In genomic region chr15:101260874-101261622, GRCm38 (mm10) we compare ENCODE assay signal across 8 mouse cellular contexts. TPM values are rescaled to one million over a fixed set of nuclear protein-coding genes. Genes with fewer than 3 reads are reported as not detected.
DNase-seq lines count a peak whose midpoint lies in the region; ATAC-seq and TF ChIP-seq lines count a peak whose summit lies in the region.

No protein-coding gene starts in this region.

- no peaks in the 10 kb centered on the region for H3K36me3 ChIP-seq in lung, embryonic 15.5 days
- no peaks in the 10 kb centered on the region; the same call in 1 of the 2 replicates for H3K36me3 ChIP-seq in embryonic facial prominence, embryonic 14.5 days (ENCODE audit: control insufficient read depth, insufficient read depth, low read length)

- no peak overlapping the region for H3K9ac ChIP-seq in lung, embryonic 15.5 days
- H3K9ac ChIP-seq in embryonic facial prominence, embryonic 14.5 days (ENCODE audit: low read depth, low read length) = peak overlapping the region; percentile 49

- TF ChIP-seq POLR2A in cerebellum, adult 2 months (IDR thresholded peaks at IDR 0.05; ENCODE audit: borderline replicate concordance, insufficient read depth, low read length) = no peak

- H3K27ac ChIP-seq in lung, embryonic 15.5 days = peak overlapping the region; percentile 85
- peak overlapping the region; percentile 92 for H3K27ac ChIP-seq in embryonic facial prominence, embryonic 14.5 days (replicated peaks; ENCODE audit: low read depth, low read length)
- H3K27ac ChIP-seq in cerebellum, adult 2 months (ENCODE audit: insufficient read depth, low read length) = no peak overlapping the region

- no peak overlapping the region for H3K4me3 ChIP-seq in lung, embryonic 15.5 days
- H3K4me3 ChIP-seq in embryonic facial prominence, embryonic 14.5 days (ENCODE audit: low read depth, low read length) = no peak overlapping the region
- H3K4me3 ChIP-seq in cerebellum, adult 2 months (replicated peaks; ENCODE audit: insufficient read depth, low read depth, low read length) = no peak overlapping the region

- no peaks in the 10 kb centered on the region for H3K9me3 ChIP-seq in lung, embryonic 15.5 days
- H3K9me3 ChIP-seq in embryonic facial prominence, embryonic 14.5 days (ENCODE audit: control insufficient read depth, low read length) = no peaks in the 10 kb centered on the region

- H3K4me1 ChIP-seq in lung, embryonic 15.5 days = peaks cover 41% of the 10 kb centered on the region
- peaks cover 24% of the 10 kb centered on the region for H3K4me1 ChIP-seq in embryonic facial prominence, embryonic 14.5 days (ENCODE audit: control insufficient read depth, insufficient read depth, low read length)
- peaks cover 23% of the 10 kb centered on the region for H3K4me1 ChIP-seq in cerebellum, adult 2 months (ENCODE audit: control insufficient read depth, insufficient read depth, low read length)

- H3K4me2 ChIP-seq in lung, embryonic 15.5 days = no peak overlapping the region
- peak overlapping the region; percentile 31 for H3K4me2 ChIP-seq in embryonic facial prominence, embryonic 14.5 days (ENCODE audit: low read depth, low read length)

- no peaks in the 10 kb centered on the region for H3K27me3 ChIP-seq in lung, embryonic 15.5 days
- H3K27me3 ChIP-seq in embryonic facial prominence, embryonic 14.5 days (replicated peaks; ENCODE audit: control insufficient read depth, insufficient read depth, low read length) = no peaks in the 10 kb centered on the region
- no peaks in the 10 kb centered on the region for H3K27me3 ChIP-seq in cerebellum, adult 2 months (ENCODE audit: control insufficient read depth, insufficient read depth, low read length)

- ATAC-seq in lung, embryonic 15.5 days (ENCODE audit: borderline replicate concordance, extremely low read depth, low FRiP score, low TSS enrichment) = 0 out of 2 replicates have a peak, but pooled peaks have one; percentile 20
- ATAC-seq in embryonic facial prominence, embryonic 14.5 days (ENCODE audit: low read depth) = peak; percentile 17; the same call in 1 of the 2 replicates
- ATAC-seq in megakaryocyte-erythroid progenitor cell, adult 5-6 weeks (replicated peaks; ENCODE audit: low FRiP score, low TSS enrichment, poor library complexity, severe bottlenecking) = peak; percentile 47
- ATAC-seq in granulocyte monocyte progenitor cell, adult 5-6 weeks (replicated peaks; ENCODE audit: poor library complexity, severe bottlenecking) = no peak

- no peak for TF ChIP-seq CTCF in cerebellum, adult 2 months (IDR thresholded peaks at IDR 0.05; ENCODE audit: borderline replicate concordance, insufficient read depth, low read depth, low read length)

- DNase-seq in lung, postnatal 36 days = no peak
- peak; percentile 72 for DNase-seq in embryonic facial prominence, embryonic 14.5 days (ENCODE audit: low spot score)
- peak; percentile 64 for DNase-seq in heart, postnatal 4 days
- DNase-seq in right cerebral cortex, postnatal 10 days (ENCODE audit: low spot score in 2 of 2) = no peak
- DNase-seq in cerebellum, adult 2 months = no peak

- 38% methylated on average over 13 of the region's 13 CpGs for WGBS in lung, embryonic 15.5 days
- 38% methylated on average over 11 of the region's 13 CpGs for WGBS in embryonic facial prominence, embryonic 14.5 days
- WGBS in cerebellum, adult 2 months = 83% methylated on average over 13 of the region's 13 CpGs

RNA-seq across cellular contexts. Expression of gene Nr4a1, which starts 7.0 kb away (rescaled TPM):
- polyA plus RNA-seq in lung, embryonic 15.5 days (2015; fragmentation: Nextera tagmentation; extraction: Ambion mirVana) = 9.2 and 9.9 TPM in 2 replicates
- 11.5 and 12.4 TPM in 2 replicates for polyA plus RNA-seq in embryonic facial prominence, embryonic 14.5 days (2014; fragmentation: Nextera tagmentation; extraction: Ambion mirVana)
- total RNA-seq in heart, postnatal 4 days (2021) = 10 to 100 TPM; 48.1 to 49.6 TPM
- 0.66 and 3.2 TPM in 2 replicates for total RNA-seq in megakaryocyte-erythroid progenitor cell, adult 5-6 weeks (2014; fragmentation: Nextera tagmentation)
- total RNA-seq in megakaryocyte-erythroid progenitor cell, adult 5-6 weeks (2017) = 15.1 and 16.4 TPM in 2 replicates
- polyA plus RNA-seq in cerebellum, adult 2 months (2012; rRNA removed) = 13.1 and 16.4 TPM in 2 replicates
- total RNA-seq in granulocyte monocyte progenitor cell, adult 5-6 weeks (2014; fragmentation: Nextera tagmentation) = 1.4 and 4.0 TPM in 2 replicates
- 2.4 and 4.1 TPM in 2 replicates for total RNA-seq in granulocyte monocyte progenitor cell, adult 5-6 weeks (2017)

RNA-seq across cellular contexts. Expression of gene Atg101, which starts 23.0 kb away (rescaled TPM):
- polyA plus RNA-seq in lung, embryonic 15.5 days (2015; fragmentation: Nextera tagmentation; extraction: Ambion mirVana) = 74.5 and 76.8 TPM in 2 replicates
- polyA plus RNA-seq in embryonic facial prominence, embryonic 14.5 days (2014; fragmentation: Nextera tagmentation; extraction: Ambion mirVana) = 49.9 and 62.0 TPM in 2 replicates
- total RNA-seq in heart, postnatal 4 days (2021) = 10 to 100 TPM; 21.7 to 23.3 TPM
- total RNA-seq in megakaryocyte-erythroid progenitor cell, adult 5-6 weeks (2014; fragmentation: Nextera tagmentation) = 14.7 and 18.0 TPM in 2 replicates
- total RNA-seq in megakaryocyte-erythroid progenitor cell, adult 5-6 weeks (2017) = 31.7 and 42.1 TPM in 2 replicates
- polyA plus RNA-seq in cerebellum, adult 2 months (2012; rRNA removed) = 46.8 and 49.6 TPM in 2 replicates
- total RNA-seq in granulocyte monocyte progenitor cell, adult 5-6 weeks (2014; fragmentation: Nextera tagmentation) = 35.3 and 36.0 TPM in 2 replicates
- total RNA-seq in granulocyte monocyte progenitor cell, adult 5-6 weeks (2017) = 51.9 and 60.6 TPM in 2 replicates

RNA-seq across cellular contexts. Expression of gene 6030408B16Rik, which starts 32.0 kb away (rescaled TPM):
- 48.1 and 50.0 TPM in 2 replicates for polyA plus RNA-seq in lung, embryonic 15.5 days (2015; fragmentation: Nextera tagmentation; extraction: Ambion mirVana)
- 0.79 and 0.84 TPM in 2 replicates for polyA plus RNA-seq in embryonic facial prominence, embryonic 14.5 days (2014; fragmentation: Nextera tagmentation; extraction: Ambion mirVana)
- 1 to 10 TPM; 4.3 to 4.6 TPM for total RNA-seq in heart, postnatal 4 days (2021)
- total RNA-seq in megakaryocyte-erythroid progenitor cell, adult 5-6 weeks (2014; fragmentation: Nextera tagmentation) = not detected in 2 replicates
- total RNA-seq in megakaryocyte-erythroid progenitor cell, adult 5-6 weeks (2017) = not detected in 2 replicates
- 0.15 and 0.27 TPM in 2 replicates for polyA plus RNA-seq in cerebellum, adult 2 months (2012; rRNA removed)
- 0.60 TPM in 1 of 2 replicates, not detected in the other for total RNA-seq in granulocyte monocyte progenitor cell, adult 5-6 weeks (2014; fragmentation: Nextera tagmentation)
- total RNA-seq in granulocyte monocyte progenitor cell, adult 5-6 weeks (2017) = 0.86 TPM in 1 of 2 replicates, not detected in the other

RNA-seq across cellular contexts. Expression of gene Grasp, which starts 37.1 kb away (rescaled TPM):
- polyA plus RNA-seq in lung, embryonic 15.5 days (2015; fragmentation: Nextera tagmentation; extraction: Ambion mirVana) = 6.9 and 7.9 TPM in 2 replicates
- 6.1 and 7.9 TPM in 2 replicates for polyA plus RNA-seq in embryonic facial prominence, embryonic 14.5 days (2014; fragmentation: Nextera tagmentation; extraction: Ambion mirVana)
- total RNA-seq in heart, postnatal 4 days (2021) = 10 to 100 TPM; 13.9 to 15.1 TPM
- 0.17 TPM in 1 of 2 replicates, not detected in the other for total RNA-seq in megakaryocyte-erythroid progenitor cell, adult 5-6 weeks (2014; fragmentation: Nextera tagmentation)
- total RNA-seq in megakaryocyte-erythroid progenitor cell, adult 5-6 weeks (2017) = 0.27 TPM in 1 of 2 replicates, not detected in the other
- 5.0 and 5.3 TPM in 2 replicates for polyA plus RNA-seq in cerebellum, adult 2 months (2012; rRNA removed)
- 3.2 and 4.1 TPM in 2 replicates for total RNA-seq in granulocyte monocyte progenitor cell, adult 5-6 weeks (2014; fragmentation: Nextera tagmentation)
- 0.26 and 1.0 TPM in 2 replicates for total RNA-seq in granulocyte monocyte progenitor cell, adult 5-6 weeks (2017)

Comparison
In these comparisons a context has a peak if more than half of its experiments do, and no peak if none do; other contexts are left out.
1. DNase-seq: peak in embryonic facial prominence, embryonic 14.5 days (single experiment) and heart, postnatal 4 days (single experiment); none in lung, postnatal 36 days (single experiment), right cerebral cortex, postnatal 10 days (0 of 2) and cerebellum, adult 2 months (0 of 2).